Mouse (Mus musculus) R1 (cell line): Measurements from ENCODE around the gene Klhl30.

Experiments
- DNase-seq: peaks from one replicate; pipeline ENCODE4 v3.0.0-alpha.2; 2018; ENCODE audit warnings: low read depth, low spot score

Klhl30 gene

GRCm38 (mm10) chr1:91350841-91351240 is at the start of gene Klhl30:
Gene Klhl30, plus strand, starts transcription at chr1:91351016.
- no peak for DNase-seq

DNA sequence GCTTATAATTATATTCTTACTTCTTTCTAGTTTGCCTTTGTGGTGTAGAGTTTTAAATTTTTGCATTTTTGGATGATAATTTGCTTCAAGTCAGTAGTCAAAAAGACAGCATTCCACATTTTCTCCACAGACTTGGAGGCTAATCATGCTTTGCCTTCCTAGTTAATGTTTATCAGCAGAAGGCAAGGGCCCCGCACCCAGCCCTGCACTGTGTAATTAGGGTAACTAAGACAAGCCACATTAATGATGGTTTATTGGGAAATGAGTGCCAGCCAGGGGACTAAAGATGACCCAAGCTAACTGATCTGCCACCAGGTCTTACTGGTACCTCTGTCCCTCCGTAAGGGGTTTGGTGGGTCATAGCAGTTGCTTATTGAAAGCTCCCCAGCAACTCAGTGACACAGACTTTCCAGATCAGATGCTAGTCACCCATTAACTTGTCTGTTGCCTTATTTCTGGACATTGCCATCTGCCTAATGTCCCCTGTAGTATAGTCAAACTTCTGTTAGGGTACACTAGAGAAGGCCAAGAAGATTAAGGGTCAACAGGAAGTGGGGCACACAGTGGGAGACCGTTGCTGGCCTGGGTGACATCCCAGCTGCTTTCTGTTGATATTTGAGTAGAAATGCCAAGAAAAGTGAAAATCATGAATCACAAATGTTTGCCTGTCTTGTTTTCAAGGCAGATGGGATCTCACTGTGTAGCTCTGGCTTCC is 49.5 kb upstream of the Klhl30 start:
- no peak for DNase-seq

DNA sequence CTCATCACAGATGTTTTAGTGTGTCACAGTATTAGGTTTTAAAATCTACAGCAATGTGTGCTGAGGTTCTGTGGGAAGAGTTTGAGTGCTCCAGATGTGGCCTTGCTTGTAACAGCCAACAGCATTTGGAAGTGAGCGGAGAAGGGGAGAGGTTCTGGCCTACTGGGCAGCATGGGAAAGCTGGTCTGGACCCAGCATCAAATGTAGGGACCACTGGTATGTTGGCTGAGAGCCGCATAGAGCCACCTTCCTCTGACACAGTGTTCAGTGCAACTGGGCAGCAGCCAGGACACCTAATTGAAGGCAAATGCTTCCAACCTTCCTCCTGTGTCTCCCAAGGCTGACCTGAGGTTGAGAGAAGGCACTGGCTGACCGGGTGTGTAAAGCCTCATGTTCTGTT is 48.8 kb upstream of the Klhl30 start:
- no peak for DNase-seq

DNA sequence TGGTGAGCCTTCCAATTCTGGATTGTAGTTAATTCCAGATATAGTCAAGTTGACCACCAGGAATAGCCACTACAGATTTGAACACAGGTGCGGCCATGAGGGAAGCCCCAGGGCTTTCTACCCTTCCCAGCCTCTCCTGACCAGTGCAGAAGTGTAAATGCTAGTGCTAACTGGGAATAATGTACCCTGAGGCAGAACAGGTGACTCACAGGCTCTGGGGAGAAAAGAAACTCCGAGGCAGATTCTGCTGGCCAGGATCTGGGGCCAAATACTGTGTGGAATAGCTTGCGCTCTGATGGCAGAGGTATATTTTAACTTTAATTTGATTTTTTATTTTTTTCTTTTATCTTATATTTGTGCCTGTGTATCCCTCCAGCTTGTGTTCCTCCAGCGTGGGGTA is 46.2 kb upstream of the Klhl30 start:
- no peak for DNase-seq

- DNase-seq, result no peak
Measured at GRCm38 (mm10) chr1:91309366-91310085, 41.3 kb upstream of the Klhl30 start.

DNA sequence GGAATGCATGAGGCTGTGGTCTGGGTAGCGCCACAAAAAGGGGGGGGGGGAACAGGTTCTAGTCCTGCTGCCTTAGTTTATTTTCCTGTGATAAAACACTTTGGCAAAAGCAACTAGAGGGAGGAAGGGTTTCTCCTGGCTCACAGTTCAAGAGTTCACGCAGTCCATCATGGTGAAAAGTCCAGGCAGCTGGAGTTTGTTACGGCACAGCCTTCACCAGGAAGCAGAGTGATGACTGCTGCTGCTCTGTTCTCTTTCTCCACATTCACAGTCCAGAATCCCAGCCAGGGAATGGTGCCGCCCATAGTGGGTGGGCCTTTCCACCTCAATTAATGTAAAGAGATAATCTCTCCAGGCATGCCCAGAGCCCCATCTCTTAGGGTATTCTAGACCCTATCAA is 38.5 kb upstream of the Klhl30 start:
- DNase-seq, result no peak

- peak; percentile 22 for DNase-seq
Measured at GRCm38 (mm10) chr1:91313251-91313650, 37.6 kb upstream of the Klhl30 start.

DNA sequence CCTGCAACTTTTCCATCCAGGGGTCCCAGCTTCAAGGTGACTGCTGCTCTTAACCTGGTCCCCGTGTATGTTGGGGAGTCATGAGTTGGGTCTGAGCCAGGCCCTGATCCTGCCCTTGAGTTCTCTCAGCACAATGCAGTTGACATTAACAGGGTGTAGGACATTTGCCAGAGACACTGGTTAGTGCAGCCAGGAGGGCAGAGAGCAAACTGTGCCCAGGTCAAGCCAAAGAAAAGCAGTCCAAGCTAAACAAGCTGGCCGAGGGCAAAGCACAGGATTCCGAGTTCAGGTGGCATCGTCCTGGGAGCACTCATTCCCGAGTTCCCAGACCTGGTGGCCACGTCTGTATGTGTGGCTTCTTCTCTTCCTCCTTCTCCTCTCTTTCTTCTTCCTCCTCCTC is 33.2 kb upstream of the Klhl30 start:
- no peak for DNase-seq

GRCm38 (mm10) chr1:91321760-91322438 is 28.9 kb upstream of the Klhl30 start, which contains the start of gene Espnl:
Gene Espnl, plus strand, starts transcription at chr1:91322075.
- DNase-seq, result no peak

- no peak for DNase-seq
Measured at GRCm38 (mm10) chr1:91324646-91325045, 26.2 kb upstream of the Klhl30 start.

DNA sequence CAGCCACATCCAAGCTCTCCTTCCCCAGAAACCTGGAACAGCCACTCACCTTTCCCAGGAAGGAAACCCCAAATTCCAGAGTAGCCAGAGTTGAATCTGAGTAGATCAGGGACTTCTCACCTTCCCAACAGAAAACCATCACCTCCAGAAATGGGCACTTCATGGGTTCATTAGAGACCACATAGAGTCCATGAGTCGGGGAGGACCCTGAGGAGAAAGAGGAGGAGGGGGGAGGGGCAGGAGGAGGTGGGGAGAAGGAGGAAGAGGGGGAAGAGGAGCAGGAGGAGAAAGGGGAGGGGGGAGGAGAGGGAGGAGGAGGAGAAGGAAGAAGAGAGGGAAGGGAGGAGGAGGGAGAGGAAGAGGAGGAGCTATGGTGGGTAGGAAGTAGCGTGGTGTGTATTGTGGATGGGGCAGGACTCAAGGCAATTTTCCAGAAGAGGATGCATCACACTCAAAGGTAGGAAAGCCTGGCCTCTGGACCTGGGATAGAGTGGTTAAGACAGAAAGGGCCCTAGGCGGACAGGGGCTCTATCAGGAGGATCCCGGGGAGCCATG is 25.3 kb upstream of the Klhl30 start:
- DNase-seq, result no peak

DNA sequence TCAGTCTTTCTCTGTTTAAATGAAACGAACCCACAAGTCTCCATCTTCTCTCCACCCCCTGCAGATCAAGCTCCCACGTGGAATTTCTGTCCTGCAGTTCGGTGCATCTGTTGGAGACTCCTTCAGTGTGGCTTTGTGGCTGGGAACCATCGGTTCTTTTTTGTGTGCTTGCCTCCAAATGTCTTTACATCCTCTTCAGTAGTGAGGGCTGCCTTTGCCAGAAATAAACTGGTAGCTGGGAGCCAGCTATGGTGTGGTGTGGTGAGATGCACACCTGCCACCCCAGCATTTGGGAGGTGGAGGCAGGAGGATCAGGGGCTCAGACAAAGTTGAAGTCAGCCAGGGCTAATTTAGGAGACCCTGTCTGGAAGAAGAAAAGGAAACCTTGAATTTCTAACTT is 18.7 kb upstream of the Klhl30 start:
- no peak for DNase-seq

GRCm38 (mm10) chr1:91333582-91333981 is 17.2 kb upstream of the Klhl30 start:
- no peak for DNase-seq

- no peak for DNase-seq
Measured at GRCm38 (mm10) chr1:91337355-91337754, 13.5 kb upstream of the Klhl30 start.

DNA sequence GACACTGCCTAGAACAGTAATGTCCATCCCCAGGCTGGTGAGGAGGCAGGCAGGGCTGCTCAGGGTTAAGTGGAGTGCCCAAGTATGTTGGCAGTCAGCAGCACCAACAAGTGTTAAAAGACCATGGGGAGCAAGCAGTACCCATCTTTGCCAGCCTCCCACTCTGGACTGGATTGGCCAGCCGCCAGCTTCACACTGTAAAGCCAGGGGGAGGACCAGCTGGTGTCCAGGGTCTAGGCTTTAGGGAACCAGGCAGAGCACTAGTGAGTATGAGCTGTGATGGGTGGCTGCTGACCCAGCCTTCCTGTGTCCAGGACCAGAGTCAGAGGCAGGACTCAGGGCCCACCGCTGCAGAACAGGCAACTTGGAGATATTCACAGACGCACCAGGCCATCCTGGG is 6.8 kb upstream of the Klhl30 start:
- no peak for DNase-seq

DNA sequence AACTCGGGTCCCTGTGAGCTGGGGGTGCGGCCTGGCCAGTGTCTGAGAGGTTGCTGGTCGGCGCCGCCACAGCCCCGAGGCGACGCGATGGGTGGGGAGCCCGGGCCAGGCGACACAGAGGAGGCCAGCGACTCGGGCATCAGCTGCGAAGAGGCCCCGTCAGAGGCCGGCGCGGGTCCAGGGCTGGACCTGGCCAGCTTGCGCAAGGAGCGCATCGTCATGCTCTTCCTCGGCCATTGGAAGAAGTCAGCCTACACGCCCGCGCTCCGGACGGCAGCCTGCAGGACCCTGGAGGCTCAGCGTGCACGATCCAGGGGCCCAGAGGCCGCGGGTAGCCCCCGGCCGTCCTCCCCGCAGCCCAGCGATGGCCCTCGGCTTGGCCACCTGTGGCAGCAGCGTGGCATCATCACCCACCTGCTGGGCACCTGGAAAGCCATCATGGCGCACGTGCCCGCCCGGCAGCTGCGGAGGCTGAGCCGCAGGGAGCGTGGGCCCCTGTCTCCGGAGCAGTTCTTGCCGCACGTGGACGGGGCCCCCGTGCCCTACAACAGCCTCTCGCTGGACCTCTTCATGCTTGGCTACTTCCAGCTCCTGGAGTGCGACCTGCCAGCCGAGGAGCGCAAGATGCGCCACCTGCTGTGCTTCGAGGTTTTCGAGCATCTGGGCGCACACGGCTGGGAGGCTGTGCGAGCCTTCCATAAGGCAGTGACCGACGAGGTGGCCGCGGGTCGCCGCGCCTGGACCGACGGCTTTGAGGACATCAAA is 5.7 kb upstream of the Klhl30 start:
- DNase-seq, result no peak

- peak; percentile 65 for DNase-seq
Measured at GRCm38 (mm10) chr1:91346892-91347291, 3.9 kb upstream of the Klhl30 start.

DNA sequence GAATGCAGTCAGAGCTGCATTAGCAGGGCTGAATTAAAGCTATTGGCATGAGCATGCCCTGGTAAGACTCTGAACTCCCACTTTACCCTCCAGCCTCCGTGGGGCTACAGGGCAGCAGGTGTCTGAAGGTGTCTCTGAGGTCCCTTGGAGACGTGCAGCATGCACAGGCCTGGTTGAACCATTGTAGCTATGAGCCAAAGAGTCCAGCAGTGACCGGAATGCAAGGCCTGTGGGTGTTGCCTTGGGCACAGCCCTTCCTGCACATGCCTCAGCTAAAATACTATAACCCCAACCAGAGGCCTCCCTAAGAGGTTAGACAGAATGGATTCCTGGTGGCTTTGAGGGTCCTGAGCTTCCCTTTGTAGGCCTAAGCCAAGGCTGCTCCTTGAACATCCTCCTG is 433 bp downstream of the Klhl30 start:
- peak; percentile 9 for DNase-seq

- DNase-seq, result no peak
Measured at GRCm38 (mm10) chr1:91352277-91352676, 1.5 kb downstream of the Klhl30 start.

GRCm38 (mm10) chr1:91356105-91356504 is 5.3 kb downstream of the Klhl30 start:
- no peak for DNase-seq

GRCm38 (mm10) chr1:91362113-91362512 is 11.3 kb downstream of the Klhl30 start:
- DNase-seq, result no peak
